Mouse (Mus musculus) ES-E14 (cell line): ENCODE results near the gene Myom3. TPM values are rescaled to one million over a fixed set of nuclear protein-coding genes. Genes with fewer than 3 reads are reported as not detected.

Source experiments
- DNase-seq: peaks from one replicate; pipeline ENCODE4 v3.0.0-alpha.2; 2013; ENCODE audit warnings: low read depth, low spot score
- H3K27ac ChIP-seq: 2 replicates; pipeline ENCODE4 v1.5.1; 2012; ENCODE audit warnings: low read depth, mild to moderate bottlenecking, low read length, moderate library complexity, mixed read lengths; ENCODE audit not compliant: poor library complexity, insufficient read depth, severe bottlenecking
- H3K36me3 ChIP-seq: 2 replicates; pipeline ENCODE4 v1.6.1; 2012; ENCODE audit warnings: mild to moderate bottlenecking, low read length, moderate library complexity, mixed read lengths; ENCODE audit not compliant: control insufficient read depth, poor library complexity, insufficient read depth, severe bottlenecking
- H3K4me1 ChIP-seq, 2 experiments: fragments of 150-350 bp in 1 of 2; sonication (generic) in 1 of 2; 2 replicates each; pipeline ENCODE4 v1.6.1; 2012; ENCODE audit warnings: low read length in 2 of 2, mild to moderate bottlenecking in 1 of 2, mixed read lengths in 1 of 2; ENCODE audit not compliant: control insufficient read depth in 2 of 2, insufficient read depth in 2 of 2, poor library complexity in 1 of 2
- H3K4me3 ChIP-seq, 2 experiments: fragments of 150-350 bp in 1 of 2; sonication (generic) in 1 of 2; 2 replicates each; pipeline ENCODE4 v1.5.1; 2012; ENCODE audit warnings: low read length in 2 of 2, low read depth in 1 of 2, mild to moderate bottlenecking in 1 of 2, mixed read lengths in 1 of 2; ENCODE audit not compliant: insufficient read depth in 1 of 2, poor library complexity in 1 of 2, severe bottlenecking in 1 of 2
- H3K9ac ChIP-seq: 2 replicates; pipeline ENCODE4 v1.6.1; 2012; ENCODE audit warnings: low read depth, mild to moderate bottlenecking, low read length, mixed read lengths; ENCODE audit not compliant: poor library complexity, insufficient read depth, severe bottlenecking
- H3K9me3 ChIP-seq: fragments of 150-350 bp; sonication (generic); 2 replicates; pipeline ENCODE4 v1.6.1; 2012; ENCODE audit warnings: low read depth, mild to moderate bottlenecking, low read length; ENCODE audit not compliant: control insufficient read depth, insufficient read depth
- CHD2 ChIP-seq: IDR thresholded peaks from 2 replicates; pipeline ENCODE4 v1.6.1; 2014; ENCODE audit warnings: mild to moderate bottlenecking, low read depth, low read length, inconsistent platforms
- HCFC1 ChIP-seq: IDR thresholded peaks from 2 replicates; pipeline ENCODE4 v1.6.1; 2012; ENCODE audit warnings: low read length, inconsistent platforms, borderline replicate concordance; ENCODE audit not compliant: insufficient read depth
- MAFK ChIP-seq: IDR thresholded peaks from 2 replicates; pipeline ENCODE4 v1.6.1; 2014; ENCODE audit warnings: mild to moderate bottlenecking, low read depth, low read length, inconsistent platforms; ENCODE audit not compliant: insufficient read depth
- ZC3H11A ChIP-seq: IDR thresholded peaks from 2 replicates; pipeline ENCODE4 v1.6.1; 2012; ENCODE audit warnings: low read depth, mild to moderate bottlenecking, inconsistent platforms, low read length, borderline replicate concordance
- ZNF384 ChIP-seq: IDR thresholded peaks from 2 replicates; pipeline ENCODE4 v1.6.1; 2012; ENCODE audit warnings: low read depth, low read length, inconsistent platforms
- in situ Hi-C, 2 experiments: fragments of 600-800 bp; cut with MboI; formaldehyde crosslinking; loops; one replicate each; pipeline ENCODE4 v1.15.1; 2025; ENCODE audit warnings: low sequenced_read_pairs in 2 of 2, inconsistent platforms in 1 of 2; ENCODE audit not compliant: unreplicated experiment in 2 of 2
- total RNA-seq: library from RNA; depleted of rRNA; stranded (reverse); fragments of 300-350 nt; gene quantifications from 2 replicates; pipeline ENCODE4 v1.2.3, GENCODE M21; 2012

Gene Myom3
- total RNA-seq, 1 experiment = 0.85 TPM

DNA sequence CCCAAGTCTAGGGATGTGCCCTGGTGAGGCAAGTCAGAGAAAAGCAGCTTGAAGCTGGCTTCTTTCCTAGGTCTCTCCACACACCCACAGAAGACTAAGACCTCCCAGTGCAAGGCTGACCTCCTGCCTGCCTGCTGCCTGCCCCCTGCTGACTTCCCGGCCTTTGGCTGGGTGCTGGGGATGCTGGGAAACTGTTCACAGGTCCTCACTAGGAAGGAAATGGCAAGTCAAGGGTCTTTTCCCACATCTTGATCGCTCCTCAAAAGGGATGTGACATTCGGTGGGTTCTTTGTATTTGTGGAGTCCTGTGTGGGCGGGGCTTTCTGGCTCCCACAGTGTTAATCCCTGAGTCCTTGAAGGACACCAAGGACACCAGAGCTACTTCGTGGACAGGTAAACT is 44.7 kb downstream of the Myom3 start:
- no peak for DNase-seq
- Histone ChIP-seq H3K36me3 (no peaks in the 10 kb centered on the region), H3K4me1 (peaks cover 0 to 10% of the 10 kb centered on the region in 2 experiments; a peak in 1 of 4 replicates), H3K9me3 (no peaks in the 10 kb centered on the region), H3K27ac (no peak overlapping the region), H3K9ac (no peak overlapping the region), H3K4me3 (no peak overlapping the region)
- TF ChIP-seq ZNF384 = no peak
- TF ChIP-seq MAFK = no peak
- no peak for TF ChIP-seq ZC3H11A
- no peak for TF ChIP-seq HCFC1
- no peak for TF ChIP-seq CHD2
- in situ Hi-C loops = no loop called here

DNA sequence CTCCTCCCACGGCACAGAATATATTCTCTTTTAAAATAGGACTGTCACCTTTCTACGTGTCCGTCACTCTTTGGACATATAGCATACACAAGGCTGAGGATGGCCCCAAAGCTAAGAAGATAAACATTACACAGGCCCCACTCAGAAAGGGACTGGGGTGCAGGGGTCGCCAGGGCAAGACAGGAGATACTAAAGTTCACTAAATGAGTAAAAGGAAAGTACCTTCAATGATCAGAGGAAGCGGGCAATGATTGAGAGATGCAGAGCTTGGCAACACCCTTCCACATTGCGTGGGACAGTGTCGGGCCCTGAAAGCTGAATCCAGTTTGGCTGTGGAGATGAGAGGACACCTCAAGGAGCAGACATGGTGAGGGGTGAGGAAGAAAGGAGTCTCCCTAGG is 55.4 kb downstream of the Myom3 start:
- DNase-seq = no peak
- no peak for TF ChIP-seq ZNF384
- TF ChIP-seq HCFC1 = no peak
- TF ChIP-seq CHD2 = no peak
- TF ChIP-seq ZC3H11A = no peak

DNA sequence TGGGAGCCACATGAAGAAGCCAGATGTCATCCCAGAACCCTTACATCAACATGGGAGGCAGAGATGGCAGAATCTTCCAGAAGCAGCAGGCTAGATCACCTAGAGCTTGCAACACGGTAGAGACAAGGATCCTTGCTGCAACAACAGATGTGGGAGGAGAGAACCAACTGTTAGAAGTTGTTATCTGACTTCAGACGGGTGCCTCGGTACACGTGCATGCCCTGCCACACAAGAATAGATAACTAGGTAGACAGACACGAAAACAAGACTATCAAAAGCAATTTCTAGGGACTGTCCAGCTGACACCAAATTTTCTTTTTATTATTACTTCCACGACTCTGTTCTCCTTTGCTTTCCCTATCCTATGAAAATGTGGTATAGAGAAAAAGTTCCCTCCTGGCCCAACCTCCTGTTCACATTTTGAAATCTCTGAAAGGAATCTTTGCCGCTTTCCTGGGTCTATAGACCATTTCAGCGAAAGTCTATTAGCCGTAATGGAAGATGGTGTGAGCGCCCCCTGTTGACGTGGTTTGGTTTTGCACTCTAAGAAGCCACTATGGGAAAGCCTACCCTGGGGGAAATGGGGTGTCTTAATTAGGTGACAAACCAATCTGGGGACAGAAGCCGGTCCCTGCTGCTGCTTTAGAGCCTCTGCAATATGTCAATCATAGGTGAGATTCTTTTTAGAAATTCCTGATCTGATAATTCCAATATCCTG is 57.5 kb downstream of the Myom3 start:
- in situ Hi-C loops = no loop called here
- Histone ChIP-seq H3K4me3 (no peak overlapping the region), H3K27ac (no peak overlapping the region), H3K36me3 (no peaks in the 10 kb centered on the region), H3K4me1 (no peaks in the 10 kb centered on the region), H3K9ac (no peak overlapping the region), H3K9me3 (no peaks in the 10 kb centered on the region)
- peak; percentile 56 for DNase-seq
- TF ChIP-seq CHD2 (no peak), ZC3H11A (0 out of 2 replicates have a peak, but pooled peaks have one; percentile 6)

More for the DNA sequence above, 55.4 kb downstream of the Myom3 start:
- H3K9ac ChIP-seq = no peak overlapping the region
- in situ Hi-C loops = no loop called here
- H3K9me3 ChIP-seq = no peaks in the 10 kb centered on the region
- H3K4me3 ChIP-seq = no peak overlapping the region
- no peaks in the 10 kb centered on the region for H3K4me1 ChIP-seq
- H3K36me3 ChIP-seq = no peaks in the 10 kb centered on the region
- H3K27ac ChIP-seq = no peak overlapping the region

DNA sequence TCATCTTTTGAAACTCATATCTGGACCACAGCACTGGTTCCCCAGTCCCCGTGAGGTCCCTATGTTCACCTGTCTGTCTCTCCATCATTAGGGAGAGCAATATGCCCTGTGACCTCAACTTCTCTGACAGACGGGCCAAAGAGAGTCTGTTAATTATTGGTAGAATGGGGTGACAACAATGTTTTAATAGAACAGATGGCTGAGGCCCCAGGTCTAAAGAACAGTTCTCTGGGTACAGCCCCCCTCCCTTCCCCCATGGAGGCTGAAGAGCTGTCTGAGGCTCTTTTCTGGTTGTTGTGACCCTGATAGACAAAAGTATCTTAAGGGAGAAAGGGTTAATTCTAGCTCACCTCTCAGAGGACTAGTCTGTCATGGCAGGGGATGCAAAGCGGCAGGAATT is 58.9 kb downstream of the Myom3 start:
- in situ Hi-C loops = no loop called here
- no peaks in the 10 kb centered on the region for H3K4me1 ChIP-seq

More for the DNA sequence above, 58.9 kb downstream of the Myom3 start:
- DNase-seq = no peak
- no peak overlapping the region for H3K9ac ChIP-seq
- H3K27ac ChIP-seq = no peak overlapping the region
- H3K36me3 ChIP-seq = no peaks in the 10 kb centered on the region
- H3K9me3 ChIP-seq = no peaks in the 10 kb centered on the region
- TF ChIP-seq HCFC1 (no peak), CHD2 (no peak), ZNF384 (no peak), MAFK (no peak), ZC3H11A (no peak)
- no peak overlapping the region for H3K4me3 ChIP-seq
